Mouse (Mus musculus) liver, embryonic 16.5 days (tissue): ENCODE measurements around the gene Glod4. TPM values are rescaled to one million over a fixed set of nuclear protein-coding genes. Genes with fewer than 3 reads are reported as not detected.

Source experiments
- ATAC-seq: fragments of 200-750 bp; cut with Nextera tagmentation; 2 replicates; pipeline ENCODE4 v1.8.0; 2017; ENCODE audit warnings: low read depth, mild to moderate bottlenecking, moderate number of reproducible peaks, moderate library complexity
- H3K27ac ChIP-seq: fragments of 300-500 bp; sonication (generic); 2 replicates; pipeline ENCODE4 v1.5.1; 2014; ENCODE audit warnings: mild to moderate bottlenecking, low read length
- H3K27me3 ChIP-seq: fragments of 300-500 bp; sonication (generic); 2 replicates; pipeline ENCODE4 v1.6.1; 2014; ENCODE audit warnings: low read depth, low read length, mixed read lengths; ENCODE audit not compliant: control insufficient read depth, insufficient read depth
- H3K36me3 ChIP-seq: fragments of 300-500 bp; sonication (generic); 2 replicates; pipeline ENCODE4 v1.6.1; 2014; ENCODE audit warnings: mild to moderate bottlenecking; ENCODE audit not compliant: control insufficient read depth, insufficient read depth
- H3K4me1 ChIP-seq: fragments of 300-500 bp; sonication (generic); 2 replicates; pipeline ENCODE4 v1.6.1; 2014; ENCODE audit warnings: low read depth, low read length, mixed read lengths; ENCODE audit not compliant: control insufficient read depth
- H3K4me2 ChIP-seq: fragments of 300-500 bp; sonication (generic); 2 replicates; pipeline ENCODE4 v1.6.1; 2014; ENCODE audit warnings: low read depth, low read length, mixed read lengths
- H3K4me3 ChIP-seq: fragments of 300-500 bp; sonication (generic); 2 replicates; pipeline ENCODE4 v1.5.1; 2014; ENCODE audit warnings: low read depth, mild to moderate bottlenecking, low read length
- H3K9ac ChIP-seq: fragments of 300-500 bp; sonication (generic); 2 replicates; pipeline ENCODE4 v1.6.1; 2014; ENCODE audit warnings: low read depth, low read length
- H3K9me3 ChIP-seq: fragments of 300-500 bp; sonication (generic); replicated peaks from 2 replicates; pipeline ENCODE4 v1.6.1; 2016; ENCODE audit warnings: low read length; ENCODE audit not compliant: control insufficient read depth
- whole genome bisulfite sequencing: fragments of 180-500 bp; shearing (Covaris S2); extraction: QIAGEN DNeasy Blood & Tissue Kit; methylation state at CpG from one replicate; pipeline ENCODE4 v1.1.7; 2014; ENCODE audit not compliant: insufficient replicate concordance; 5-methylcytosine and 5-hydroxymethylcytosine counted together
- polyA plus RNA-seq: library from polyadenylated mRNA; unstranded; fragments of >200 nt; fragmentation: Nextera tagmentation; extraction: Ambion mirVana; gene quantifications from 2 replicates; pipeline ENCODE4 v1.2.1, GENCODE M21; 2015

Glod4 gene
- 47.4 and 50.3 TPM in 2 replicates for polyA plus RNA-seq

GRCm38 (mm10) chr11:76242901-76243810, at the start of gene Glod4, which contains the start of gene Mrm3:
Gene Glod4, minus strand, starts transcription at chr11:76243725.
Gene Mrm3, plus strand, starts transcription at chr11:76243715.
- peaks cover 10% of the 10 kb centered on the region for H3K4me1 ChIP-seq
- no peaks in the 10 kb centered on the region for H3K9me3 ChIP-seq
- peak within 1 kb of the TSS; percentile 85 for H3K9ac ChIP-seq
- H3K27ac ChIP-seq, result 0 out of 2 replicates have a peak within 1 kb of the TSS, but pooled peaks have one; percentile 12
- H3K27me3 ChIP-seq, result no peaks in the 10 kb centered on the region
- ATAC-seq, result peak; percentile 91
- H3K4me2 ChIP-seq, result peak within 1 kb of the TSS; percentile 87
- peak within 1 kb of the TSS; percentile 78 for H3K4me3 ChIP-seq
- under 1% methylated on average over 61 of the region's 61 CpGs for WGBS
- no peaks in the 10 kb centered on the region for H3K36me3 ChIP-seq

- H3K4me2 ChIP-seq, result no peak overlapping the region
- H3K36me3 ChIP-seq, result no peaks in the 10 kb centered on the region
- H3K4me3 ChIP-seq, result no peak overlapping the region
- H3K9me3 ChIP-seq, result no peaks in the 10 kb centered on the region
- no peaks in the 10 kb centered on the region for H3K4me1 ChIP-seq
- no peak overlapping the region for H3K9ac ChIP-seq
- H3K27me3 ChIP-seq, result no peaks in the 10 kb centered on the region
- ATAC-seq, result no peak
- 68% methylated on average over 6 of the region's 6 CpGs for WGBS
- no peak overlapping the region for H3K27ac ChIP-seq
These were observed 49.3 kb upstream of the Glod4 start for GRCm38 (mm10) chr11:76292831-76293230.

GRCm38 (mm10) chr11:76292398-76292797, 48.9 kb upstream of the Glod4 start:
- H3K4me1 ChIP-seq, result no peaks in the 10 kb centered on the region
- H3K4me2 ChIP-seq, result no peak overlapping the region; the same call in 1 of the 2 replicates
- H3K36me3 ChIP-seq, result no peaks in the 10 kb centered on the region
- no peaks in the 10 kb centered on the region for H3K27me3 ChIP-seq
- no peak overlapping the region for H3K9ac ChIP-seq
- no peak overlapping the region for H3K4me3 ChIP-seq
- H3K27ac ChIP-seq, result no peak overlapping the region
- no peak for ATAC-seq
- 48% methylated on average over 15 of the region's 15 CpGs for WGBS
- H3K9me3 ChIP-seq, result no peaks in the 10 kb centered on the region

- no peak overlapping the region; the same call in 1 of the 2 replicates for H3K4me2 ChIP-seq
- no peaks in the 10 kb centered on the region for H3K9me3 ChIP-seq
- no peak for ATAC-seq
- H3K27me3 ChIP-seq, result no peaks in the 10 kb centered on the region
- no peak overlapping the region for H3K4me3 ChIP-seq
- 52% methylated on average over 4 of the region's 4 CpGs for WGBS
- H3K9ac ChIP-seq, result no peak overlapping the region
- H3K4me1 ChIP-seq, result no peaks in the 10 kb centered on the region
- H3K27ac ChIP-seq, result no peak overlapping the region
- no peaks in the 10 kb centered on the region for H3K36me3 ChIP-seq
These were observed 48.4 kb upstream of the Glod4 start for GRCm38 (mm10) chr11:76291960-76292359.

GRCm38 (mm10) chr11:76290367-76290766, 46.8 kb upstream of the Glod4 start:
- H3K4me1 ChIP-seq, result no peaks in the 10 kb centered on the region
- no peak overlapping the region for H3K4me3 ChIP-seq
- no peaks in the 10 kb centered on the region for H3K9me3 ChIP-seq
- H3K27me3 ChIP-seq, result no peaks in the 10 kb centered on the region
- WGBS, result 45% methylated on average over 11 of the region's 11 CpGs
- ATAC-seq, result no peak
- no peak overlapping the region for H3K9ac ChIP-seq
- H3K4me2 ChIP-seq, result no peak overlapping the region
- H3K27ac ChIP-seq, result no peak overlapping the region
- H3K36me3 ChIP-seq, result no peaks in the 10 kb centered on the region

- 60% methylated on average over 6 of the region's 6 CpGs for WGBS
- no peak for ATAC-seq
- Histone ChIP-seq H3K36me3 (no peaks in the 10 kb centered on the region), H3K4me2 (no peak overlapping the region), H3K4me3 (no peak overlapping the region), H3K27me3 (no peaks in the 10 kb centered on the region), H3K27ac (no peak overlapping the region), H3K9me3 (no peaks in the 10 kb centered on the region), H3K4me1 (no peaks in the 10 kb centered on the region), H3K9ac (no peak overlapping the region)
These were observed 45.1 kb upstream of the Glod4 start for GRCm38 (mm10) chr11:76288645-76289044.

GRCm38 (mm10) chr11:76287301-76287700, 43.8 kb upstream of the Glod4 start:
- H3K27ac ChIP-seq, result no peak overlapping the region
- no peak overlapping the region for H3K4me2 ChIP-seq
- no peak overlapping the region for H3K9ac ChIP-seq
- ATAC-seq, result no peak
- WGBS, result 58% methylated on average over 10 of the region's 10 CpGs
- no peak overlapping the region for H3K4me3 ChIP-seq
- no peaks in the 10 kb centered on the region for H3K27me3 ChIP-seq
- no peaks in the 10 kb centered on the region for H3K4me1 ChIP-seq
- H3K9me3 ChIP-seq, result no peaks in the 10 kb centered on the region
- no peaks in the 10 kb centered on the region for H3K36me3 ChIP-seq

GRCm38 (mm10) chr11:76286534-76287126, 43.1 kb upstream of the Glod4 start:
- no peak for ATAC-seq
- Histone ChIP-seq H3K4me1 (no peaks in the 10 kb centered on the region), H3K4me3 (no peak overlapping the region), H3K27ac (no peak overlapping the region), H3K4me2 (no peak overlapping the region), H3K27me3 (no peaks in the 10 kb centered on the region), H3K36me3 (no peaks in the 10 kb centered on the region), H3K9me3 (no peaks in the 10 kb centered on the region), H3K9ac (no peak overlapping the region)
- 37% methylated on average over 10 of the region's 10 CpGs for WGBS
